Mouse (Mus musculus) forebrain, postnatal 0 days (tissue): ENCODE measurements at regions not wholly inside any gene's neighbourhood (a gene's known extent, or its start where the extent isn't known, plus 50 kb on each side); places are given as distances from the start of the nearest gene placed in this dataset.

Experiments
- ATAC-seq: fragments of 200-750 bp; cut with Nextera tagmentation; 2 replicates; pipeline ENCODE4 v1.8.0; 2017; ENCODE audit warnings: mild to moderate bottlenecking, moderate library complexity
- DNase-seq: peaks from one replicate; pipeline ENCODE4 v3.0.0-alpha.2; 2015
- H3K27ac ChIP-seq: fragments of 300-500 bp; sonication (generic); 2 replicates; pipeline ENCODE4 v1.5.1; 2014; ENCODE audit warnings: low read depth, mild to moderate bottlenecking, antibody characterized with exemption, low read length, moderate library complexity, mixed read lengths
- H3K27me3 ChIP-seq: fragments of 300-500 bp; sonication (generic); 2 replicates; pipeline ENCODE4 v1.6.1; 2014; ENCODE audit warnings: mild to moderate bottlenecking, low read length, mixed read lengths; ENCODE audit not compliant: insufficient read depth
- H3K36me3 ChIP-seq: fragments of 300-500 bp; sonication (generic); 2 replicates; pipeline ENCODE4 v1.6.1; 2014; ENCODE audit warnings: mild to moderate bottlenecking, moderate library complexity; ENCODE audit not compliant: insufficient read depth
- H3K4me1 ChIP-seq: fragments of 300-500 bp; sonication (generic); 2 replicates; pipeline ENCODE4 v1.6.1; 2014; ENCODE audit warnings: antibody characterized with exemption; ENCODE audit not compliant: insufficient read depth
- H3K4me2 ChIP-seq: fragments of 300-500 bp; sonication (generic); 2 replicates; pipeline ENCODE4 v1.6.1; 2014; ENCODE audit warnings: low read depth, mild to moderate bottlenecking, moderate library complexity
- H3K4me3 ChIP-seq: fragments of 300-500 bp; sonication (generic); 2 replicates; pipeline ENCODE4 v1.5.1; 2014; ENCODE audit warnings: low read depth, low read length, mixed read lengths
- H3K9ac ChIP-seq: fragments of 300-500 bp; sonication (generic); 2 replicates; pipeline ENCODE4 v1.6.1; 2014; ENCODE audit warnings: mild to moderate bottlenecking
- H3K9me3 ChIP-seq: fragments of 300-500 bp; sonication (generic); 2 replicates; pipeline ENCODE4 v1.6.1; 2016; ENCODE audit warnings: low read length
- CTCF ChIP-seq: sonication (generic); IDR thresholded peaks from 2 replicates; pipeline ENCODE4 v1.5.1; 2016; ENCODE audit warnings: antibody characterized with exemption, control low read depth, low read depth
- WGBS: fragments of 180-500 bp; shearing (Covaris S2); extraction: QIAGEN DNeasy Blood & Tissue Kit; methylation state at CpG from one replicate; pipeline ENCODE4 v1.1.7; 2014; 5-methylcytosine and 5-hydroxymethylcytosine counted together

GRCm38 (mm10) chr9:52272668-52273067, 104.3 kb upstream of the Zc3h12c start:
- no peak overlapping the region for H3K9ac ChIP-seq
- DNase-seq (no peak), ATAC-seq (no peak)
- no peak overlapping the region for H3K27ac ChIP-seq
- TF ChIP-seq CTCF, result no peak
- no peaks in the 10 kb centered on the region for H3K27me3 ChIP-seq
- no peak overlapping the region for H3K4me2 ChIP-seq
- H3K4me1 ChIP-seq, result no peaks in the 10 kb centered on the region
- H3K4me3 ChIP-seq, result no peak overlapping the region
- no peaks in the 10 kb centered on the region for H3K36me3 ChIP-seq
- no peaks in the 10 kb centered on the region for H3K9me3 ChIP-seq
- WGBS, result 49% methylated on average over 2 of the region's 2 CpGs

GRCm38 (mm10) chr9:52271345-52272116, 103.2 kb upstream of the Zc3h12c start:
- no peak for TF ChIP-seq CTCF
- Histone ChIP-seq H3K27me3 (no peaks in the 10 kb centered on the region), H3K9ac (no peak overlapping the region), H3K4me2 (no peak overlapping the region), H3K4me3 (no peak overlapping the region), H3K4me1 (no peaks in the 10 kb centered on the region), H3K9me3 (no peaks in the 10 kb centered on the region), H3K27ac (no peak overlapping the region), H3K36me3 (no peaks in the 10 kb centered on the region)
- DNase-seq (no peak), ATAC-seq (no peak)
- 89% methylated on average over 7 of the region's 7 CpGs for WGBS

- no peak overlapping the region for H3K4me2 ChIP-seq
- 94% methylated on average over 2 of the region's 2 CpGs for WGBS
- H3K9ac ChIP-seq, result no peak overlapping the region
- H3K27ac ChIP-seq, result no peak overlapping the region
- H3K4me1 ChIP-seq, result 0 out of 2 replicates have a peak, but pooled peaks cover 4% of the 10 kb centered on the region
- no peaks in the 10 kb centered on the region for H3K36me3 ChIP-seq
- no peak for TF ChIP-seq CTCF
- H3K9me3 ChIP-seq, result no peaks in the 10 kb centered on the region
- H3K4me3 ChIP-seq, result no peak overlapping the region
- no peaks in the 10 kb centered on the region for H3K27me3 ChIP-seq
- ATAC-seq, result no peak
- no peak for DNase-seq
These were observed 93.2 kb upstream of the Zc3h12c start for GRCm38 (mm10) chr9:52261538-52261937.

GRCm38 (mm10) chr9:52259459-52259858, 91.1 kb upstream of the Zc3h12c start:
- H3K4me3 ChIP-seq, result no peak overlapping the region
- no peak overlapping the region for H3K27ac ChIP-seq
- no peak for ATAC-seq
- 0 out of 2 replicates have a peak, but pooled peaks cover 4% of the 10 kb centered on the region for H3K4me1 ChIP-seq
- H3K9me3 ChIP-seq, result no peaks in the 10 kb centered on the region
- H3K9ac ChIP-seq, result no peak overlapping the region
- DNase-seq, result no peak
- no peaks in the 10 kb centered on the region for H3K36me3 ChIP-seq
- no peak overlapping the region for H3K4me2 ChIP-seq
- no peak for TF ChIP-seq CTCF
- H3K27me3 ChIP-seq, result no peaks in the 10 kb centered on the region
- WGBS, result 51% methylated on average over 9 of the region's 9 CpGs

GRCm38 (mm10) chr9:52255692-52256091, 87.3 kb upstream of the Zc3h12c start:
- DNase-seq (no peak), ATAC-seq (peak; percentile 65; the same call in 1 of the 2 replicates)
- H3K36me3 ChIP-seq, result no peaks in the 10 kb centered on the region
- no peak overlapping the region for H3K4me3 ChIP-seq
- no peaks in the 10 kb centered on the region for H3K9me3 ChIP-seq
- no peak for TF ChIP-seq CTCF
- H3K27ac ChIP-seq, result no peak overlapping the region
- no peaks in the 10 kb centered on the region for H3K27me3 ChIP-seq
- no peak overlapping the region for H3K4me2 ChIP-seq
- no peaks in the 10 kb centered on the region for H3K4me1 ChIP-seq
- WGBS, result 60% methylated on average over 4 of the region's 4 CpGs
- no peak overlapping the region for H3K9ac ChIP-seq

- H3K4me1 ChIP-seq, result no peaks in the 10 kb centered on the region
- DNase-seq, result no peak
- no peaks in the 10 kb centered on the region for H3K9me3 ChIP-seq
- H3K36me3 ChIP-seq, result no peaks in the 10 kb centered on the region
- no peak overlapping the region for H3K4me2 ChIP-seq
- no peak overlapping the region for H3K27ac ChIP-seq
- H3K27me3 ChIP-seq, result no peaks in the 10 kb centered on the region
- whole genome bisulfite sequencing, result 46% methylated on average over 6 of the region's 6 CpGs
- no peak for ATAC-seq
- TF ChIP-seq CTCF, result no peak
- H3K4me3 ChIP-seq, result no peak overlapping the region
- H3K9ac ChIP-seq, result no peak overlapping the region
These were observed 86.1 kb upstream of the Zc3h12c start for GRCm38 (mm10) chr9:52254475-52254874.

GRCm38 (mm10) chr9:52251455-52251854, 83.1 kb upstream of the Zc3h12c start:
- H3K27ac ChIP-seq, result no peak overlapping the region
- no peak overlapping the region for H3K4me3 ChIP-seq
- 89% methylated on average over 5 of the region's 5 CpGs for WGBS
- ATAC-seq (no peak), DNase-seq (no peak)
- no peaks in the 10 kb centered on the region for H3K27me3 ChIP-seq
- H3K36me3 ChIP-seq, result no peaks in the 10 kb centered on the region
- TF ChIP-seq CTCF, result no peak
- H3K9ac ChIP-seq, result no peak overlapping the region
- H3K4me1 ChIP-seq, result no peaks in the 10 kb centered on the region
- H3K4me2 ChIP-seq, result no peak overlapping the region
- H3K9me3 ChIP-seq, result no peaks in the 10 kb centered on the region
